12 mouse cellular contexts compared by ENCODE assay signal in the genomic region with DNA sequence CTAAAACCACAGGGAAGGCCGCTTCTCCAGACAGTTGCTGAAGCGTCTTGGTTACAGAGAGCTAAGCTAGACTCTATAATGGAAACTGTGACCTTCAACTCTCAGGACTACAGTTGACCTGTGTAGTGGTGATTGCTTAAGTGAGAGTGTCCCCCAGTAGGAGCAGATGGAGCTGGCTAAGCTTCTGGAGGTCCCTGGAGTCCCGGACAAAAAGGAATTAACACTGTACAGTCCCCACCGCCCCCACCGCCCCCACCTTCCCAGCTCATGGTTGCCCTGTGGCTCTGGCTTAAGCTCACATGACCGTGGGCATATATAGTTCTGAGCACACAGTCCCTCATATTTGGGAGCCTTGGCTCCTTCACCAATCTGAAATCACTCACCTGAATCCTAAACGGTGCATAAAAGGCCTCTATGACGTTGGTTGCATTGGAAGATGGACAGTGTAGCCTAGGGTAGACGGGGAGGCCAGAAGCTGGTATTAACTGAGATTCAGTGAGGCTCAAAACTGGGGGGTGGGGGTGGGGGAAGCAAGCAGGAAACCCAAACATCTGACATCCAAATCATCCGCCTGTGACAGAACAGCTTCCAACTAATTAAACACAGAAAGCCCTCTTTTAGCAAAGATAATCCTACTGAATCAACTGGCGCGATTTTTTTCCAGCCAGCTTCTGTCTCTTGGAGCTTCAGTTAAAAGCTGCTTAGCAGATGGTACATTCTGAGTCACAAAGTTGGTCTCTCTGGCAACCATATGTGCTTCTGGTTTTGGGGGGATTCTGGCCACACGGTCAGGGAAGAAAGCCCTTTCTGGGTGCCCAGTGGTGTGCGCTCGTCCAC. TPM values are rescaled to one million over a fixed set of nuclear protein-coding genes. Genes with fewer than 3 reads are reported as not detected.
DNase-seq lines count a peak whose midpoint lies in the region; ATAC-seq and TF ChIP-seq lines count a peak whose summit lies in the region.
"Had no signal": no experiment of that assay in that cellular context is flagged by ENCODE, and none has a peak within 500 bp of the region (broad histone marks: within the 10 kb centered on the region; RNA-seq: fewer than 3 reads in every experiment).

No protein-coding gene starts in this region.

- H3K27ac ChIP-seq in forebrain, embryonic 15.5 days (replicated peaks), result peak overlapping the region; percentile 89
- H3K27ac ChIP-seq: liver, embryonic 15.5 days had no signal

- H3K9me3 ChIP-seq in forebrain, embryonic 15.5 days, result no peaks in the 10 kb centered on the region
- H3K9me3 ChIP-seq: G1E; liver, embryonic 15.5 days had no signal

- peaks cover 21% of the 10 kb centered on the region for H3K4me1 ChIP-seq in forebrain, embryonic 15.5 days
- H3K4me1 ChIP-seq: liver, embryonic 15.5 days had no signal

- H3K4me3 ChIP-seq in forebrain, embryonic 15.5 days, result no peak overlapping the region
- H3K4me3 ChIP-seq: liver, embryonic 15.5 days had no signal

- H3K4me2 ChIP-seq in forebrain, embryonic 15.5 days (replicated peaks), result no peak overlapping the region
- H3K4me2 ChIP-seq: liver, embryonic 15.5 days had no signal

- no peak overlapping the region for H3K9ac ChIP-seq in forebrain, embryonic 15.5 days (replicated peaks)
- H3K9ac ChIP-seq: liver, embryonic 15.5 days had no signal

- DNase-seq in brain, embryonic 14.5 days (ENCODE audit: low read depth), result peak; percentile 87
- DNase-seq in left cerebral cortex, adult 18-20 months (ENCODE audit: low spot score in 2 of 2), result peak; percentile 48 to 49
- peak; percentile 58 for DNase-seq in retina, postnatal 7 days (ENCODE audit: low read depth, low spot score)
- DNase-seq in yolk sac, embryonic 10.5 days (ENCODE audit: low spot score), result no peak
- DNase-seq in urinary bladder, postnatal 4 days (ENCODE audit: low spot score in 2 of 2), result no peak
- no peak for DNase-seq in urinary bladder, postnatal 14 days (ENCODE audit: low spot score)
- DNase-seq: heart, postnatal 10 days; kidney, postnatal 25 days; thymus, postnatal 4 days had no signal

- ATAC-seq in forebrain, embryonic 15.5 days (replicated peaks), result peak; percentile 67

- 57% methylated on average over 15 of the region's 15 CpGs for WGBS in forebrain, embryonic 15.5 days

- H3K27me3 ChIP-seq in forebrain, embryonic 15.5 days, result no peaks in the 10 kb centered on the region
- H3K27me3 ChIP-seq: liver, embryonic 15.5 days had no signal

- TF ChIP-seq POLR2A in brain, embryonic 14.5 days (IDR thresholded peaks at IDR 0.05; ENCODE audit: borderline replicate concordance, extremely low read depth, insufficient read depth, insufficient read length, poor library complexity, severe bottlenecking), result no peak

- H3K36me3 ChIP-seq in forebrain, embryonic 15.5 days, result no peaks in the 10 kb centered on the region
- H3K36me3 ChIP-seq: G1E; liver, embryonic 15.5 days had no signal

- no peak for TF ChIP-seq CTCF in brain, embryonic 14.5 days (IDR thresholded peaks at IDR 0.05; ENCODE audit: borderline replicate concordance, extremely low read depth, insufficient read depth, insufficient read length)

RNA-seq across cellular contexts. Expression of a gene that starts 26.1 kb away (rescaled TPM):
- 0.39 and 0.44 TPM in 2 replicates for polyA plus RNA-seq in brain, embryonic 14.5 days (2012; rRNA removed)
- 0.45 and 0.47 TPM in 2 replicates for polyA plus RNA-seq in forebrain, embryonic 15.5 days (2015; fragmentation: Nextera tagmentation; extraction: Ambion mirVana)
- 1 to 10 TPM; 1.8 to 2.6 TPM for total RNA-seq in left cerebral cortex, adult 18-20 months (2021)
- polyA plus RNA-seq: G1E; liver, embryonic 15.5 days had no signal

Comparison
In these comparisons a context has a peak if more than half of its experiments do, and no peak if none do; other contexts are left out.
1. DNase-seq: peak in brain, embryonic 14.5 days (single experiment), left cerebral cortex, adult 18-20 months (2 of 2) and retina, postnatal 7 days (single experiment); none in yolk sac, embryonic 10.5 days (single experiment), urinary bladder, postnatal 4 days (0 of 2) and urinary bladder, postnatal 14 days (single experiment).